Mouse (Mus musculus): ENCODE data around the gene A730061H03Rik. TPM values are rescaled to one million over a fixed set of nuclear protein-coding genes. Genes with fewer than 3 reads are reported as not detected.

Gene A730061H03Rik
- total RNA-seq, 2 experiments from 2014 or later, result 0.86 to 1.8 TPM

DNA sequence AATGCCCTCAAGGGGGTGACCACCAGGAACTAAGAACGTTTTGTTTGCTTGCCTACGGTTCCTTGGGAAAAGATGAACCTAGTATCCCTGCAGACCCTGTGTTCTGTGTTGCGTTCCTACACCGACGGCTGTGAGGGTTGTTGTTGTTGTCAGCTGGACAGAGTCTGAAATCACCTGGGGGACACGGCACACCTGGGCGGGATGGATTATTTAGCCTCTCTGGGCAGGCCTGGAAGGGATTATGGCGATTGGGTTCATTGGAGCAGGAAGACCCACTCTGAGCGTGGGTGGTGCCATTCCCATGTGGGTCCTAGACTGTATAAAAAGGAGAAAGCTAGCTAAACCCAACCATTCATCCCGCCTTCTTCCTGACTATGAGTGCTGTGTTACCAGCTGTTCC is 1.7 kb upstream of the A730061H03Rik start:
- TF ChIP-seq CTCF (IDR thresholded peaks at IDR 0.05), result no peak
- Histone ChIP-seq H3K4me3 (no peak overlapping the region), H3K27ac (no peak overlapping the region)
- intact Hi-C loops (cut with DNase I), result no loop called here
- DNase-seq (ENCODE audit: extremely low spot score in 1 of 2, low spot score in 2 of 2), result no peak

DNA sequence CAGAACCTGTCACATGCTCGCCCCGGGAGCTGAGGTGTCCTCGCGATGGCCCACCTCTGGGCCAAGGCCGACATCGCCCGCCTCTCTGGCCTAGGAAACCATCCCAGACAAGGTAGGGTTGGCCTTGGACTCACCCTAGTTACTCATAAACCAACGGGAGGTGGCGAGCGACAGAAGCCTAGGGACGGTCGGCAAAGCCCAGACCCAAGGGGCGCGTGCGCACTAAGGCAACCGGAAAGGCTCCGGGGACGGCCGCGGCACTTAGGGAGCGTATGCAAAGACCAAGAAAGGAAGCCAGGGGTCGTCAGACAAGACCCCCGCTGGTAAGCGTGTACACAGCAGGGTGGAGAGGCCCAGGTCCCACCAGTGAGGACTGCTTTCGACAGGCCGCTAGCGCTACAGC is 406 bp downstream of the A730061H03Rik start, which contains the start of gene Dcaf11:
Gene Dcaf11, plus strand, starts transcription at position 208 of the 403 bp plus-strand sequence.
- peak; percentile 83 to 86 for DNase-seq (ENCODE audit: extremely low spot score in 1 of 2, low spot score in 2 of 2)
- Histone ChIP-seq H3K4me3 (peak within 1 kb of the TSS; percentile 59), H3K27ac (peak within 1 kb of the TSS; percentile 97)
- intact Hi-C loops (cut with DNase I), result loop anchor here (1.0 kb wide), 1 partner anchor 32 kb away; the partner anchor contains the start of genes Psme2 and Rnf31
- no peak; the same call in 1 of the 2 replicates for TF ChIP-seq CTCF (IDR thresholded peaks at IDR 0.05)

DNA sequence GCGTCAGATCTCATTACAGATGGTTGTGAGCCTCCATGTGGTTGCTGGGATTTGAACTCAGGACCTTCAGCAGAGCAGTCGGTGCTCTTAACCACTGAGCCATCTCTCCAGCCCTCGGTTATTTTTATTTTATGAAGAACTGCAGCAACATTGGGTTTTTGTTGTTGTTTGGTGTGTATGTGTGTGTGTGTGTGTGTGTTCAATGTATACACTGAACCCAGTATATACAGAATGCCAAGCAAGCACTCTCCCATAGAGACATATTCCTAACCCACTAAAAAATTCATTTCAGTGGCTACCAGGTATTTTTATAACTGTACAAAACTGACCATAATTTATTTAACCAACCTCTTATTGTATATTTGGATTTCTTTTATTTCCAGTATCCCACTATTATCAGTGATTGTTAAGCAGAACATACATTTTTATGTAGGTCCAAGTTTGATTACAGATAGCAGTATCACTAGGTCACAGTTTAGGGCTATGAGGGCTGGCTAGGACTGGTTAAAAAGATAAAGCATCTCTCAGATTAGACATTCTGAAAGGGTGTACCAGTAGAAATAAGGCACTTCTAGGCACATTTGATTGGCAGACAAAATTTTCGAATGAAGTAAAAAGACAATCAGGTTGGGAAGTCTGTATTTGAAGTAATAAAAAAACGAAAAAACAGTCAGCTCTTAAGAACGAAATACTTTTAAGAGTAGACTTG is 1.3 kb downstream of the A730061H03Rik start:
- intact Hi-C loops (cut with DNase I), result no loop called here
- no peak; the same call in 1 of the 2 replicates for TF ChIP-seq CTCF (IDR thresholded peaks at IDR 0.05)
- DNase-seq (ENCODE audit: extremely low spot score in 1 of 2, low spot score in 2 of 2), result no peak
- H3K4me3 ChIP-seq, result peak overlapping the region; percentile 59
- peak overlapping the region; percentile 97 for H3K27ac ChIP-seq

DNA sequence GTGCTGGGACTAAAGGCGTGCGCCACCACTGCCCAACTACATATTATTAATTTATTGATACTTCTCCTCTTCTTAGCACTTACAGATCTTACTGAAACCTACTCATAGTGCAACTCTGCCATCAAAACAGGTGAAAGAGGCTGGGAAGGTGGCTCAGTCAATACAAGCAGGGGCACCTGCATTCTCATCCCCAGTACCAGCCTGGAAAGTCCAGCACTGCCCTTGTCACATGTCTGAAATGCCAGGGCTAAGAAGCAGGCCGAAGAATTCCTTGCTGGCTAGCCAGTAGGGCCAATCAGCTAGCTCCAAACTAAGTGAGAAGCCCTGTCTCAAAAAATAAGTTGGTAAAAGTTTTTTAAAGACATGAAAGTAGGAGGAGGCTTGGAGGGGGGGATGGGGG is 2.6 kb downstream of the A730061H03Rik start:
- H3K27ac ChIP-seq, result no peak overlapping the region
- no peak for TF ChIP-seq CTCF (IDR thresholded peaks at IDR 0.05)
- intact Hi-C loops (cut with DNase I), result loop anchor here (1.0 to 2.0 kb wide), 2 partner anchors 17 to 60 kb away; partner anchors contain the start of gene Pck2
- no peak overlapping the region for H3K4me3 ChIP-seq
- DNase-seq (ENCODE audit: extremely low spot score in 1 of 2, low spot score in 2 of 2), result no peak

DNA sequence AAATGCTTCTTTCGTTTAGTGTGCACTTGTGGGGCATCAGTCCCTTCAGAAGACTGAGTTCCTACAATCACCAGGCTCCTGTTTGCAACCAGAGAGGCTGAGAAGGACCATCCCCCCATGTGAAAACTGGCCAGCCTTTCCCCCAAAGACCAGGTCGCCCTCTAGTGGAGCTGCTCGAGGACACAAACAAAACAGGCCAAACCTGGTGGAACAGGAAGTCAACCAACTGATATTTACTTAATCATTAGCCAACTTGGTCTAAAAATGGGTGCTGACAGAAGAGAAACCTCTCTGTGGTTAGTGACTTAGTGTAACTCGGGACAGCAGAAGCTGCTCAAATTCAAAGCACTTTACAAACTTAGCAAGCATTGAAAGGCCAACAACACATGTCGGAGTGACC is 3.2 kb downstream of the A730061H03Rik start:
- intact Hi-C loops (cut with DNase I), result loop anchor here (1.0 to 2.0 kb wide), 2 partner anchors 16 to 60 kb away; partner anchors contain the start of gene Pck2
- peak; percentile 80 for TF ChIP-seq CTCF (IDR thresholded peaks at IDR 0.05)
- H3K27ac ChIP-seq, result no peak overlapping the region
- no peak overlapping the region for H3K4me3 ChIP-seq
- peak; percentile 70 to 74 for DNase-seq (ENCODE audit: extremely low spot score in 1 of 2, low spot score in 2 of 2)

DNA sequence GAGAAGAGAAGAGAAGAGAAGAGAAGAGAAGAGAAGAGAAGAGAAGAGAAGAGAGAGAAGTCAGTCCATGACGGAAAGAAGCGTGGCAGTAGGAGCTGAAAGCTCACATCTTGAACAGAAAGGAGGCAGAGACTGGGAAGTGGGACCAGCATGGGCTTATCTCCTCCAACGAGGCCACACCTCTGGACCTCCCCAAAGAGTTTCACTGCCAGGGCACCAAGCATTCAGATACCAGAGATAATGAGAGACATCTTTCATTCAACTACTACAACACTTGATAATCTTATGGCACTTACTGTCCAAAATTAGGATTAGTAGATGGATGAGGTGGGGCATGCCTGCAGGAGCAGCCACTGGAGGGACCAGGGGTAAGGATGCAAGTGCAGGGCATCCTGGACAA is 4.4 kb downstream of the A730061H03Rik start:
- H3K4me3 ChIP-seq, result no peak overlapping the region
- intact Hi-C loops (cut with DNase I), result loop anchor here (2.0 kb wide), 1 partner anchor 15 kb away; the partner anchor contains the start of gene Pck2
- no peak for DNase-seq (ENCODE audit: extremely low spot score in 1 of 2, low spot score in 2 of 2)
- H3K27ac ChIP-seq, result no peak overlapping the region
- TF ChIP-seq CTCF (IDR thresholded peaks at IDR 0.05), result no peak

DNA sequence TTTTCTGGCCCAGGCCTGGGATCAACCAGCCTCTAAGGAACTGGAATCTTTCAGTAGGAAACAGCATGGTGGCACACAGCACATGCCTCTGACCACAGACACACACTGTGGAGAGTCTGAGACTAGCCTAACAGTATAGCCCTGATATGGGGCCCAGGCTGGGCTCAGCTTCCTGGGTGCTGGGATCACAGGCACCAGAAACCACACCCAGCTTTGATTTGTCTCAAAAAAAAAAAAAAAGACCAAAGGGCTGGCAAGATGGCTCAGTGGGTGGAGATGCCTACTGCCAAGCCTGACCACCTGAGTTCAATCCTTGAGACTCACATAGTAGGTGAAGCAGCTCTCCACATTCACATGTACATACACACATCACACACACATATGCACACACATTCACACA is 5.6 kb downstream of the A730061H03Rik start:
- intact Hi-C loops (cut with DNase I), result no loop called here
- H3K4me3 ChIP-seq, result no peak overlapping the region
- DNase-seq (ENCODE audit: extremely low spot score in 1 of 2, low spot score in 2 of 2), result no peak
- H3K27ac ChIP-seq, result no peak overlapping the region
- TF ChIP-seq CTCF (IDR thresholded peaks at IDR 0.05), result no peak

DNA sequence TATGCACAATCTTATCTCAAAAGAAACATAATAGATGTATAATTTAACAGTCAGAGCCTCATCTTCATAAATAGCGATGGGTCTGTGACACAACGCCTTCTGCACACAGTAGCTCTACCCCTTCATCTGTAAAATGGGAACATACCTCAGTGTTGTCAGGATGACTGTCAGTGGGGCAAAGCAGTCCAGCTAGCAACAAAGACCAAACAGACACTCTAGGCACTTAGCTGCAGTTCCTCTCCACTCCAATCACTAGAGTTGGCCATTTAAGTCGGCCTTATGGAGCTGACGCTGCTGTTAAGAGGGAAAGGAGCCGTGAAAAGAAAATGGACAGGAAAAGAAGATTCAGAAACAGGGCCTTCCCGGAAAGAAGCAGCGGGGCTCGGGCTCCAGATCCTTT is 8.4 kb downstream of the A730061H03Rik start:
- intact Hi-C loops (cut with DNase I), result no loop called here
- no peak for TF ChIP-seq CTCF (IDR thresholded peaks at IDR 0.05)
- DNase-seq (ENCODE audit: extremely low spot score in 1 of 2, low spot score in 2 of 2), result no peak
- Histone ChIP-seq H3K27ac (no peak overlapping the region), H3K4me3 (no peak overlapping the region)

DNA sequence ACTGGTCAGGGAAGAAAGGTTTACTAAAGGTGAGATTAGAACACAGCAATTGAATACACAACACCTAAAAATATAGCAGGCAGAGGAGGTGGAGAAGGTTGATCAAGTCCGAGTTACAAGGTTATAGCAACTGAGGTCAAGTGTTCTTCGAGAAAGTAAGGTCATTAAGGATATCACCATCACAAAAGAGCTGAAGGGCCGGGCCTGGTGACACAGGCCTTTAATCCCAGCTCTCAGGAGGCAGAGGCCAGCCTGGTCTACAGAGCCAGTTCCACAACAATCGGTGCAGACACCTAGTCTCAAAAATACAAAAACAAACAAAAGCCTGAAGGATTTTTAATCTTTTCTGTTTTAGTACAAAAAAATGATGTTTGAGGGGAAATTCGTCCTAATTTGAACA is 8.9 kb downstream of the A730061H03Rik start:
- DNase-seq (ENCODE audit: extremely low spot score in 1 of 2, low spot score in 2 of 2), result no peak
- Histone ChIP-seq H3K27ac (no peak overlapping the region), H3K4me3 (no peak overlapping the region)
- intact Hi-C loops (cut with DNase I), result no loop called here
- no peak for TF ChIP-seq CTCF (IDR thresholded peaks at IDR 0.05)

DNA sequence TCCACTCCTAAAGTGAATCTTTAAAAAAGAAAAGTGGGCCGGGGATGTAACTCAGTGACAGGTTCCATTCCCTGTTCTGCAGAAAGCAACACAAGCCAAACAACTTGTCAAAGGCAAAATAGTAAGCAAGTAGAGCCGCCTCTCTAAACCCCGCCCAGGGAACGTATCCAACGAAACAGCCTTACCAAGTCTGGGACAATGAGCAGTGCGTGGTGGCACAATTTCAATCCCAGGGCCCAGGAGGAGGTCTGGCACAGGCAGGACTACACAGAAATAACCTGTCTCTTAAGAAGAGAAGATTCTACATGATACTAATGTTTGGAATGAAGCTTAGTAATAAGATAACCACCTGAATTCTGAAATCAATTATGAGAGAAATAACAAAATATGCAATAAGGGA is 10.0 kb downstream of the A730061H03Rik start:
- Histone ChIP-seq H3K27ac (no peak overlapping the region), H3K4me3 (no peak overlapping the region)
- no peak for DNase-seq (ENCODE audit: extremely low spot score in 1 of 2, low spot score in 2 of 2)
- TF ChIP-seq CTCF (IDR thresholded peaks at IDR 0.05), result no peak
- intact Hi-C loops (cut with DNase I), result no loop called here

DNA sequence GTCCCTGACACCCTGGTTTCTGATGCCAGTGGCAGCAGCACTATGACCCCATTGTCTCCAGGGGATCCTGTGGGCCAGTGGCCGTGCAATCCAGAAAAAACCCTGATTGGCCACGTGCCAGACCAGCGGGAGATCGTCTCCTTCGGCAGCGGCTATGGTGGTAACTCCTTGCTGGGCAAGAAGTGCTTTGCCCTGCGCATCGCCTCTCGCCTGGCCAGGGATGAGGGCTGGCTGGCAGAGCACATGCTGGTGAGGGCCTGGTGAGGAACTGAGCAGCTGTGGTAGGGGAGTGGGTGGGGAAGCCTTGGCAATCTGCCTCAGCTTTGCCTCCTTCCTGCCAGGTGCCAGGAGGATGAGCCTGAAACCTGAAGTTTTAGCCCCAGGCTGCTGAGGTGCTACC is 15.9 kb downstream of the A730061H03Rik start:
- intact Hi-C loops (cut with DNase I), result no loop called here
- no peak for TF ChIP-seq CTCF (IDR thresholded peaks at IDR 0.05)
- H3K4me3 ChIP-seq, result no peak overlapping the region
- no peak for DNase-seq (ENCODE audit: extremely low spot score in 1 of 2, low spot score in 2 of 2)
- no peak overlapping the region for H3K27ac ChIP-seq

DNA sequence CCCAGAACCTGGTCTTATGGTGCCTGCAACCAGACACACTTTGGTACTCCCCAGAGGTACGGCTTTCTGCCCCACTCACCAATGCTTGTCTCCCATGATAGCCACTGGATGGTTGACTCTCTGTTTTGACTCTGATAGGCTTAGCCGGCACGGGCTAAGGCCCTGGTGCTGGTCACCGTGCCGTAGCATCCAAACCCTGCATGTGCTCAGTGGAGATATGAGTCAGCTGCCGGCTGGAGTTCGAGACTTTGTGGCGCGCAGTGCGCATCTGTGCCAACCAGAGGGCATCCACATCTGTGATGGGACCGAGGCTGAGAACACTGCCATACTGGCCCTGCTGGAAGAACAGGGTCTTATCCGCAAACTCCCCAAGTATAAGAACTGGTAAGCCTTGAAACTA is 17.9 kb downstream of the A730061H03Rik start:
- intact Hi-C loops (cut with DNase I), result no loop called here
- no peak for TF ChIP-seq CTCF (IDR thresholded peaks at IDR 0.05)

More for the DNA sequence above, 17.9 kb downstream of the A730061H03Rik start:
- Histone ChIP-seq H3K27ac (no peak overlapping the region), H3K4me3 (no peak overlapping the region)
- DNase-seq (ENCODE audit: extremely low spot score in 1 of 2, low spot score in 2 of 2), result no peak

Measured in left cerebral cortex, adult 2 months (tissue).